19 mouse cellular contexts compared by ENCODE assay signal in the genomic region with DNA sequence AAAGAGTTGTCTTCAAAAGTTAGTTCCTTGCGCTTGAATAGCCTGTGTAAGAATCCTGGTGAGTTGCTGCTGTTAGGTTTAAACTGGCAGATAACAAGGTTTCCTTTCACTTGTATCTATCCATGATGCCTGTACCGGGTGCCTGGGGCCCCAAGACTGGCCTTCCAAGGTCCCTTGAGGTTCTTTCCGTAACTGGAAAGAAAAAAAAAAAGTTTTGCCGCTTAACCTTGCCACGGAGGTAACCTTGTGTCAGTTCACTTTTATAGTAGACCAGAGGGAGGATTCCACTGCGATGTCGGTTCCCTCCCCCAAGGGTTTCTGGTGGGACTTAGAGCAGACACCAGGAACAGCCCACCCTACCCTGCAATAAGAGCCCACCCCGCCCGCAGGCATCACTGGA. TPM values are rescaled to one million over a fixed set of nuclear protein-coding genes. Genes with fewer than 3 reads are reported as not detected.
A peak's percentile ranks its signal among the peaks of the same experiment; 100 is the strongest.
DNase-seq lines count a peak whose midpoint lies in the region; ATAC-seq lines count a peak whose summit lies in the region.
"Had no signal": no experiment of that assay in that cellular context is flagged by ENCODE, and none has a peak within 500 bp of the region (broad histone marks: within the 10 kb centered on the region; RNA-seq: fewer than 3 reads in every experiment).

No protein-coding gene starts in this region.

- intact Hi-C loops in left cerebral cortex, postnatal 25 days (cut with DNase I): loop anchor here (10.0 kb wide), 2 partner anchors 346 to 364 kb away; a partner anchor contains a TSS

- H3K4me3 ChIP-seq in heart, embryonic 12.5 days: no peak overlapping the region
- H3K4me3 ChIP-seq in midbrain, embryonic 11.5 days (ENCODE audit: low read depth, low read length): no peak overlapping the region
- H3K4me3 ChIP-seq in midbrain, embryonic 16.5 days (ENCODE audit: low read depth, low read length): no peak overlapping the region
- peak overlapping the region; percentile 50; the same call in 1 of the 2 replicates for H3K4me3 ChIP-seq in midbrain, embryonic 12.5 days
- H3K4me3 ChIP-seq in neural tube, embryonic 12.5 days: no peak overlapping the region
- H3K4me3 ChIP-seq: left cerebral cortex, adult 2 months had no signal

- H3K9ac ChIP-seq in heart, embryonic 12.5 days: no peak overlapping the region
- H3K9ac ChIP-seq in midbrain, embryonic 11.5 days (ENCODE audit: low read length): no peak overlapping the region
- H3K9ac ChIP-seq in midbrain, embryonic 16.5 days (ENCODE audit: low read depth, low read length): no peak overlapping the region
- H3K9ac ChIP-seq in midbrain, embryonic 12.5 days (replicated peaks): no peak overlapping the region
- H3K9ac ChIP-seq in neural tube, embryonic 12.5 days: no peak overlapping the region
- H3K9ac ChIP-seq: hindbrain, embryonic 15.5 days; limb, embryonic 15.5 days had no signal

- H3K4me1 ChIP-seq in heart, embryonic 12.5 days (replicated peaks): peaks cover 15% of the 10 kb centered on the region
- peaks cover 9% of the 10 kb centered on the region for H3K4me1 ChIP-seq in midbrain, embryonic 11.5 days (ENCODE audit: control insufficient read depth, insufficient read depth, low read length)
- peaks cover 16% of the 10 kb centered on the region for H3K4me1 ChIP-seq in midbrain, embryonic 16.5 days (ENCODE audit: control insufficient read depth, insufficient read depth, low read length)
- peaks cover 7% of the 10 kb centered on the region for H3K4me1 ChIP-seq in midbrain, embryonic 12.5 days
- peaks cover 17% of the 10 kb centered on the region for H3K4me1 ChIP-seq in neural tube, embryonic 12.5 days

- ATAC-seq in heart, embryonic 12.5 days (ENCODE audit: insufficient number of reproducible peaks, low FRiP score): no peak
- ATAC-seq in midbrain, embryonic 11.5 days (ENCODE audit: low FRiP score): no peak
- no peak for ATAC-seq in midbrain, embryonic 16.5 days
- ATAC-seq in midbrain, embryonic 12.5 days (ENCODE audit: low FRiP score, low read depth): no peak
- ATAC-seq in neural tube, embryonic 12.5 days (ENCODE audit: low FRiP score, low read depth): no peak

- no peaks in the 10 kb centered on the region for H3K36me3 ChIP-seq in heart, embryonic 12.5 days
- H3K36me3 ChIP-seq in midbrain, embryonic 11.5 days (ENCODE audit: control insufficient read depth, insufficient read depth, low read length): no peaks in the 10 kb centered on the region
- H3K36me3 ChIP-seq in midbrain, embryonic 16.5 days (ENCODE audit: control insufficient read depth, insufficient read depth, low read length): no peaks in the 10 kb centered on the region
- no peaks in the 10 kb centered on the region for H3K36me3 ChIP-seq in midbrain, embryonic 12.5 days
- no peaks in the 10 kb centered on the region for H3K36me3 ChIP-seq in neural tube, embryonic 12.5 days
- H3K36me3 ChIP-seq: hindbrain, embryonic 15.5 days; limb, embryonic 15.5 days had no signal

- no peak overlapping the region for H3K27ac ChIP-seq in heart, embryonic 12.5 days (ENCODE audit: poor library complexity, severe bottlenecking)
- H3K27ac ChIP-seq in midbrain, embryonic 11.5 days (ENCODE audit: low read depth, low read length): no peak overlapping the region
- H3K27ac ChIP-seq in midbrain, embryonic 16.5 days (ENCODE audit: low read length): no peak overlapping the region
- no peak overlapping the region for H3K27ac ChIP-seq in midbrain, embryonic 12.5 days (replicated peaks)
- no peak overlapping the region for H3K27ac ChIP-seq in neural tube, embryonic 12.5 days
- H3K27ac ChIP-seq: hindbrain, embryonic 15.5 days; left cerebral cortex, adult 2 months; limb, embryonic 15.5 days; stomach, postnatal 0 days had no signal

- DNase-seq in heart, adult 9 months (ENCODE audit: low spot score in 2 of 2): no peak
- peak; percentile 93 for DNase-seq in midbrain, embryonic 11.5 days (ENCODE audit: low spot score, missing footprints)
- no peak for DNase-seq in left cerebral cortex, postnatal 25 days (ENCODE audit: low spot score in 2 of 2)
- DNase-seq: adrenal gland, postnatal 36 days; cerebellum, adult 8-10 months; gastrocnemius, postnatal 36 days; kidney, postnatal 14 days; lung, postnatal 10 days had no signal

- peak overlapping the region; percentile 99; the same call in 1 of the 2 replicates for H3K4me2 ChIP-seq in heart, embryonic 12.5 days
- H3K4me2 ChIP-seq in midbrain, embryonic 11.5 days: no peak overlapping the region
- H3K4me2 ChIP-seq in midbrain, embryonic 16.5 days (ENCODE audit: low read length): no peak overlapping the region
- H3K4me2 ChIP-seq in midbrain, embryonic 12.5 days (replicated peaks): peak overlapping the region; percentile 94; the same call in 1 of the 2 replicates
- H3K4me2 ChIP-seq in neural tube, embryonic 12.5 days (replicated peaks): peak overlapping the region; percentile 92

- no peaks in the 10 kb centered on the region for H3K9me3 ChIP-seq in heart, embryonic 12.5 days (replicated peaks)
- H3K9me3 ChIP-seq in midbrain, embryonic 11.5 days (ENCODE audit: control insufficient read depth, low read length): no peaks in the 10 kb centered on the region
- no peaks in the 10 kb centered on the region for H3K9me3 ChIP-seq in midbrain, embryonic 16.5 days (replicated peaks; ENCODE audit: control insufficient read depth, low read length, poor library complexity, severe bottlenecking)
- H3K9me3 ChIP-seq in midbrain, embryonic 12.5 days: no peaks in the 10 kb centered on the region
- no peaks in the 10 kb centered on the region for H3K9me3 ChIP-seq in neural tube, embryonic 12.5 days
- H3K9me3 ChIP-seq: hindbrain, embryonic 15.5 days; limb, embryonic 15.5 days had no signal

- 3% methylated on average over 9 of the region's 9 CpGs for WGBS in heart, embryonic 12.5 days
- WGBS in midbrain, embryonic 11.5 days: 1% methylated on average over 9 of the region's 9 CpGs
- under 1% methylated on average over 9 of the region's 9 CpGs for WGBS in midbrain, embryonic 16.5 days
- under 1% methylated on average over 9 of the region's 9 CpGs for WGBS in midbrain, embryonic 12.5 days
- WGBS in neural tube, embryonic 12.5 days: 2% methylated on average over 9 of the region's 9 CpGs

- peaks cover 71% of the 10 kb centered on the region for H3K27me3 ChIP-seq in heart, embryonic 12.5 days (replicated peaks)
- H3K27me3 ChIP-seq in midbrain, embryonic 11.5 days (ENCODE audit: control insufficient read depth, insufficient read depth, low read length): peaks cover 62% of the 10 kb centered on the region
- peaks cover 48% of the 10 kb centered on the region for H3K27me3 ChIP-seq in midbrain, embryonic 16.5 days (ENCODE audit: control insufficient read depth, insufficient read depth, low read depth, low read length)
- H3K27me3 ChIP-seq in midbrain, embryonic 12.5 days: peaks cover 77% of the 10 kb centered on the region
- H3K27me3 ChIP-seq in neural tube, embryonic 12.5 days (replicated peaks): peaks cover 68% of the 10 kb centered on the region

RNA-seq across cellular contexts. Expression of a gene that starts 1.1 kb away (rescaled TPM):
- 0.29 and 0.33 TPM in 2 replicates for polyA plus RNA-seq in heart, embryonic 12.5 days (2016; fragmentation: Nextera tagmentation; extraction: Ambion mirVana)
- polyA plus RNA-seq in midbrain, embryonic 11.5 days (2014; fragmentation: Nextera tagmentation; extraction: Ambion mirVana): 0.15 and 0.27 TPM in 2 replicates
- 0.60 and 2.9 TPM in 2 replicates for polyA plus RNA-seq in midbrain, embryonic 16.5 days (2015; fragmentation: Nextera tagmentation; extraction: Ambion mirVana)
- polyA plus RNA-seq in midbrain, embryonic 12.5 days (2016; fragmentation: Nextera tagmentation; extraction: Ambion mirVana): 0.13 and 0.76 TPM in 2 replicates
- 8.0 and 11.3 TPM in 2 replicates for polyA plus RNA-seq in neural tube, embryonic 12.5 days (2016; fragmentation: Nextera tagmentation; extraction: Ambion mirVana)
- total RNA-seq in left cerebral cortex, postnatal 25 days (2021): not detected
- total RNA-seq: adrenal gland, postnatal 36 days; ES-E14; left cerebral cortex, adult 2 months; megakaryocyte, adult 5-6 weeks had no signal
- polyA plus RNA-seq: intestine, embryonic 16.5 days had no signal

Comparison
In these comparisons a context has a peak if more than half of its experiments do, and no peak if none do; other contexts are left out.
1. H3K4me2 ChIP-seq: peak in heart, embryonic 12.5 days (single experiment), midbrain, embryonic 12.5 days (single experiment) and neural tube, embryonic 12.5 days (single experiment); none in midbrain, embryonic 11.5 days (single experiment) and midbrain, embryonic 16.5 days (single experiment).